Mouse (Mus musculus) spleen, adult 2 months (tissue): ENCODE data around the gene Get4. TPM values are rescaled to one million over a fixed set of nuclear protein-coding genes. Genes with fewer than 3 reads are reported as not detected.
A peak's percentile ranks its signal among the peaks of the same experiment; 100 is the strongest.

Source experiments
- DNase-seq, 2 experiments: peaks; one replicate each; pipeline versions ENCODE4 v3.0.0 to v3.0.0-alpha.2; 2012 to 2021; ENCODE audit warnings: low spot score in 2 of 2, low read depth in 1 of 2
- H3K27ac ChIP-seq: fragments of 200-500 bp; 2 replicates; pipeline ENCODE4 v1.5.1; 2012; ENCODE audit warnings: low read length, inconsistent platforms; ENCODE audit not compliant: insufficient read depth
- H3K27me3 ChIP-seq: fragments of 200-500 bp; 2 replicates; pipeline ENCODE4 v1.6.1; 2012; ENCODE audit warnings: mild to moderate bottlenecking, moderate library complexity, low read length, inconsistent platforms; ENCODE audit not compliant: control insufficient read depth, insufficient read depth
- H3K36me3 ChIP-seq: fragments of 200-500 bp; 2 replicates; pipeline ENCODE4 v1.6.1; 2012; ENCODE audit warnings: mild to moderate bottlenecking, low read length, inconsistent platforms; ENCODE audit not compliant: control insufficient read depth, insufficient read depth
- H3K4me1 ChIP-seq: fragments of 200-500 bp; 2 replicates; pipeline ENCODE4 v1.6.1; 2011; ENCODE audit warnings: inconsistent platforms; ENCODE audit not compliant: control insufficient read depth, insufficient read depth, insufficient read length
- H3K4me3 ChIP-seq: fragments of 200-500 bp; 2 replicates; pipeline ENCODE4 v1.5.1; 2011; ENCODE audit warnings: mild to moderate bottlenecking, inconsistent platforms; ENCODE audit not compliant: insufficient read depth, insufficient read length; ENCODE audit errors: extremely low read depth
- CTCF ChIP-seq: fragments of 200-500 bp; IDR thresholded peaks from 2 replicates; pipeline ENCODE4 v1.5.1; 2011; ENCODE audit warnings: mild to moderate bottlenecking, inconsistent platforms; ENCODE audit not compliant: insufficient read depth, insufficient read length, insufficient replicate concordance; ENCODE audit errors: extremely low read depth
- POLR2A ChIP-seq: fragments of 200-500 bp; IDR thresholded peaks from 2 replicates; pipeline ENCODE4 v1.6.1; 2011; ENCODE audit warnings: low read depth, low read length, inconsistent platforms
- WGBS: fragments of 180-500 bp; shearing (Covaris S2); methylation state at CpG from one replicate; pipeline ENCODE4 v1.1.7; 2018; 5-methylcytosine and 5-hydroxymethylcytosine counted together
- polyA plus RNA-seq: library from polyadenylated mRNA; depleted of rRNA; stranded (reverse); fragments of >200 nt; gene quantifications from 2 replicates; pipeline ENCODE4 v1.2.3, GENCODE M21; 2012

Gene Get4
- polyA plus RNA-seq, 1 experiment, result 91.4 TPM

DNA sequence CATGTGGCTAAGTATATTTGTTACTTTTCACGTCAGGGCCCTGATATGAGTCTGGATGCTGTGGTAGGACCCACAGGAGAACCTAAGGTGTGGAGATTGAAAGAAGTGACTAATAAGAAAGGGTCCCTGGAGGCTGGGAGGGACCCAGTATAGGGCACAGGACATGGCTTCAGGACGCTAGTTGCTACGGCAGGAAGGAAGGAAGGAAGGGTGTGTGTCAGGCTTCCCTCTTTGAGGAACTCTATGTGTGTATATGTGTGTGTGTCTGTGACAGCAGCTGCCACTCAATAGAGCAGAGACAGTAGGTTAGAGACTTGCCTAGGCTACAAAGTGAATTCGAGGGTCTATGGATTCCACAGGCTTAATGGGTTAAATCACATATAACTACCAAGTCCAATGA, 31.5 kb upstream of the Get4 start:
- no peak for TF ChIP-seq POLR2A
- TF ChIP-seq CTCF, result no peak
- peaks cover 17% of the 10 kb centered on the region for H3K36me3 ChIP-seq
- WGBS, result 50% methylated on average over 4 of the region's 4 CpGs

DNA sequence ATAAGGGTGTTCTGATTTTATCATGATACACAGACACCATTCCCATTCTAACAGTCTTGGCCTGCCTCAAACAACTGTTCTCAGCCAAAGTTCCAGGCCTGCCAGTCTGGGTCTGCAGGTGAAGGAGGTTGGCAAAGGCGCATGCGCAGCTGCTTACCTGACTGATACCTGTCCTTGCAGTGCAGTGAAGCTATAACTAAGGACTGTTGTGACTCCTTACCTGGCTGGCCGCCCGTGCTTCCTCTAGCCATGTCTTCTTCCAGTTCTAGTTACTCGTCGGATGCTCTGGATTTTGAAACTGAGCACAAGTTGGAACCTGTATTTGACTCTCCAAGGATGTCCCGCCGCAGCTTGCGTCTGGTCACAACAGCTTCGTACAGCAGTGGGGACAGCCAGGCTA, 28.8 kb upstream of the Get4 start:
- WGBS, result 96% methylated on average over 10 of the region's 10 CpGs
- peaks cover 27% of the 10 kb centered on the region for H3K36me3 ChIP-seq
- no peak overlapping the region for H3K27ac ChIP-seq
- TF ChIP-seq CTCF (no peak), POLR2A (no peak)
- peaks cover 3% of the 10 kb centered on the region; the same call in 1 of the 2 replicates for H3K4me1 ChIP-seq
- H3K27me3 ChIP-seq, result no peaks in the 10 kb centered on the region
- H3K4me3 ChIP-seq, result no peak overlapping the region
- DNase-seq, result no peak

More for the DNA sequence above, 31.5 kb upstream of the Get4 start:
- peak overlapping the region; percentile 7 for H3K27ac ChIP-seq
- no peak for DNase-seq
- H3K27me3 ChIP-seq, result no peaks in the 10 kb centered on the region
- H3K4me3 ChIP-seq, result no peak overlapping the region
- peaks cover 3% of the 10 kb centered on the region; the same call in 1 of the 2 replicates for H3K4me1 ChIP-seq

DNA sequence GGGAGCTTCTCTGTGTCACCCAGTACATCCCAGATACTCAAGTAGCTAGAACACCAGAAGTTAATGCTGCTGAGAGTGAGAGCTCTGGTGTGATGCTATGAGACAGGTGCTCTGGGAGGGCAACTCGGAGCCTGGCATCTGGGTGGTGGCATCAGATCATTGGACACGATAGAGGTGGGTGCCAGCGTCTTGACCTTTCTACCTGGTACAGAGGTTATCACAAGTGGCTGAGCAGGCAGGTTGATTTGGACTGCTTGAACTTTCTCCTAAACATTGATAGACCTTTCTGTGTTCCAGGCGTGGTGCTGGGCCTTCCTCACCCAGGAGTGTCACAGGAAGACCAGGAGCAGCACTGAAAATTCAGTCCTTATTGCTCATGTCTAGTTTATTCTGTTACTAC, 24.9 kb upstream of the Get4 start:
- TF ChIP-seq CTCF (no peak), POLR2A (no peak)
- Histone ChIP-seq H3K27me3 (no peaks in the 10 kb centered on the region), H3K36me3 (peaks cover 37% of the 10 kb centered on the region), H3K4me3 (no peak overlapping the region), H3K27ac (no peak overlapping the region), H3K4me1 (no peaks in the 10 kb centered on the region)
- DNase-seq, result no peak
- WGBS, result 91% methylated on average over 4 of the region's 4 CpGs

DNA sequence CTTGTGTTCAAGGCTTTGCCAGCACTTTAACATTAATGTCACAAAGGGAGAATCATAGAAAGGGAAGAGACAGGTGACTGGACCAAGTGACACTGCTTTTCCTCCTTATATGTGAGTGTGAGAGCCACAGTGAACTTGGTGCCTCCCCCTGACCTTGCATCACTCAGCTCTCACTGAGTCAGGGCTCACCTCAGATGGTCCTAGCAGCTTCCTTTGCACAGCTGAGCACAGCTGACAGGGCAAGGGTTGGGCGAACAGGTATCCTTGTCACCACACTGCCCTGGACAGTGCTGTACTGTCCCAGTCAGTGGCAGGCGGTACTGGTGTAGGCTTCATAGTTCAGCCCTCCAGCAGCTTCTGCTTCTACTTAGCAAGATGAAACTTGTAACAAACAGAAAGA, 24.5 kb upstream of the Get4 start:
- H3K27me3 ChIP-seq, result no peaks in the 10 kb centered on the region
- no peaks in the 10 kb centered on the region for H3K4me1 ChIP-seq
- WGBS, result 90% methylated on average over 2 of the region's 2 CpGs
- H3K27ac ChIP-seq, result no peak overlapping the region
- DNase-seq, result no peak
- TF ChIP-seq POLR2A, result no peak
- TF ChIP-seq CTCF, result no peak
- H3K36me3 ChIP-seq, result peaks cover 37% of the 10 kb centered on the region
- H3K4me3 ChIP-seq, result no peak overlapping the region

DNA sequence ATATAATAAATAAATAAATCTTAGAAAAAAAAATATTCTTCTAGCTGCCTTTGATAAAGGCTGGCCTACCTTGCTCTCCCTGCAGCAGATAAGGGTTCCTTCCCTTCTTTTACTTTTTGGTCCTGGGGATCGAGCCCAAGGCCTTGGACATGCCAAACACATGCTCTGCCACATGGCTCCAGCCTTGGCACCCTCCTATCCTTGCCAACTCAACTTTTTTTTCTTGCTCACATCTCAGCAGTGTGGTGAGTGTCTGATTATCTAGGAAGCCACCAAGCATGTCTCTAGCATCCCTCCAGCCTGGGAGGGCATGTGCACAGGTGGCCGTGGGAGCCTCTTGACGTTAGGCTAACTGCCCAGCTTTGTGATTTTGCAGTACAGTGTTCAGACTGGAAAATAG, 23.8 kb upstream of the Get4 start:
- DNase-seq, result no peak
- Histone ChIP-seq H3K4me1 (no peaks in the 10 kb centered on the region), H3K27ac (no peak overlapping the region), H3K36me3 (peaks cover 38% of the 10 kb centered on the region), H3K4me3 (no peak overlapping the region), H3K27me3 (no peaks in the 10 kb centered on the region)
- TF ChIP-seq CTCF (no peak), POLR2A (no peak)
- 90% methylated on average over 3 of the region's 3 CpGs for WGBS

DNA sequence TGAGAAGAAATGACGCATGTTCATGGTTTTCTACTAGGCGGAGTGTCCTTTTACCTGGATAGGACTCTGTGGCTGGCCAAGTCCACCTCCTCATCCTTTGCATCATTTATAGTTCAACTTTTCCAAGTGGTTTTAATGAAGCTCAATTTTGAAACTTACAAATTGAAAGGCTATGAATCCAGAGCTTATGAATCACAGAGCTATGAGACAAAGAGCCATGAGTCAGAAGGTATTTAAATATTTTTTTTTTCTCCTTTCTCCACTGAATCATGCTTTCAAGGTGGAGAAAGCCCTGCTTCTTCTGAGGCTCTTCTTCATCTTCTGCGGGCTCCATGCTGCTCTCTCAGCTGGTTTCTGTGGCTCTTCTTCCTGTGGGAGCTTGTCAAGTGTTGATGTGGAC, 22.4 kb upstream of the Get4 start:
- WGBS, result 95% methylated on average over 3 of the region's 3 CpGs
- DNase-seq, result no peak
- Histone ChIP-seq H3K27ac (no peak overlapping the region), H3K36me3 (peaks cover 39% of the 10 kb centered on the region), H3K27me3 (no peaks in the 10 kb centered on the region), H3K4me3 (no peak overlapping the region), H3K4me1 (no peaks in the 10 kb centered on the region)
- TF ChIP-seq CTCF (no peak), POLR2A (no peak)

DNA sequence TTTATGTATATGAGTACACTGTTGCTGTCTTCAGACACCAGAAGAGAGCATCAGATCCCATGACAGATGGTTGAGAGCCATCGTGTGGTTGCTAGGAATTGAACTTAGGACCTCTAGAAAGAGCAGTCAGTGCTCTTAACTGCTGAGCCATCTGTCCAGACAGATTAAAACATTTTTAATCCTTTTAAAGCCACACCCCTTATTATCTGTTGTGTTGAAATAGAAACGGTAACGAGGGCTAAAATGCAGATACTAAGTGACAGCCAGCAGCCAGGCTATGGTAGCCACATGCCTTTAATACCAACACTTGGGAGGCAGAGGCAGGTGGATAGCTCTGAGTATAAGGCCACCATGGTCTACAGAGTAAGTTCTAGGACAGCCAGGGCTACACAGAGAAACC, 20.0 kb upstream of the Get4 start:
- Histone ChIP-seq H3K4me1 (no peaks in the 10 kb centered on the region), H3K36me3 (peaks cover 41% of the 10 kb centered on the region), H3K27ac (no peak overlapping the region), H3K27me3 (no peaks in the 10 kb centered on the region), H3K4me3 (no peak overlapping the region)
- no peak for DNase-seq
- TF ChIP-seq POLR2A, result no peak
- no peak for TF ChIP-seq CTCF
- 93% methylated on average over 3 of the region's 3 CpGs for WGBS
